Mouse (Mus musculus) heart, postnatal 36 days (tissue): ENCODE measurements around the gene Ripk3. TPM values are rescaled to one million over a fixed set of nuclear protein-coding genes. Genes with fewer than 3 reads are reported as not detected.
A peak's percentile ranks its signal among the peaks of the same experiment; 100 is the strongest.

ENCODE experiments used
- DNase-seq, 2 experiments: peaks; one replicate each; pipeline ENCODE4 v3.0.0; 2021 to 2022
- intact Hi-C: fragments of 180-260 bp; cut with DNase I; formaldehyde crosslinking; loops from one replicate; pipeline ENCODE4 v1.15.1; 2025
- total RNA-seq, 2 experiments: library from RNA; stranded (reverse); gene quantifications; 2 replicates each; pipeline ENCODE4 v1.2.3; 2021

Gene Ripk3
- total RNA-seq, 2 experiments from 2014 or later, result 3.0 to 5.1 TPM

GRCm38 (mm10) chr14:55814885-55815284 lies 26.2 kb upstream of the Ripk3 start:
- intact Hi-C loops, result no loop called here
- peak; percentile 48 to 63 for DNase-seq

GRCm38 (mm10) chr14:55795380-55796163 lies 6.9 kb upstream of the Ripk3 start:
- intact Hi-C loops, result no loop called here
- no peak for DNase-seq

GRCm38 (mm10) chr14:55793946-55794345 lies 5.3 kb upstream of the Ripk3 start:
- intact Hi-C loops, result no loop called here
- no peak for DNase-seq

GRCm38 (mm10) chr14:55793461-55793860 lies 4.8 kb upstream of the Ripk3 start:
- intact Hi-C loops, result no loop called here
- no peak for DNase-seq

GRCm38 (mm10) chr14:55787731-55788130 lies 934 bp downstream of the Ripk3 start:
- intact Hi-C loops, result no loop called here
- no peak for DNase-seq

GRCm38 (mm10) chr14:55785195-55785594 lies 3.5 kb downstream of the Ripk3 start:
- intact Hi-C loops, result no loop called here
- peak in 1 of 2 experiments; percentile 2 for DNase-seq

GRCm38 (mm10) chr14:55783958-55784235 lies 4.8 kb downstream of the Ripk3 start, which contains the start of gene Adcy4:
Adcy4 (minus strand) TSS chr14:55784095.
- DNase-seq, result peak; percentile 41 to 49
- intact Hi-C loops, result no loop called here

GRCm38 (mm10) chr14:55783171-55783957 lies 5.3 kb downstream of the Ripk3 start:
- peak; percentile 45 to 59 for DNase-seq
- intact Hi-C loops, result no loop called here

GRCm38 (mm10) chr14:55782361-55782960 lies 6.2 kb downstream of the Ripk3 start:
- intact Hi-C loops, result no loop called here
- peak in 1 of 2 experiments; percentile 4 for DNase-seq

- intact Hi-C loops, result loop anchor here (1.0 to 2.0 kb wide), 3 partner anchors 42 to 137 kb away; partner anchors contain the start of gene Nfatc4
These were observed 7.4 kb downstream of the Ripk3 start for GRCm38 (mm10) chr14:55781310-55781709.

GRCm38 (mm10) chr14:55780736-55781135 lies 7.9 kb downstream of the Ripk3 start:
- DNase-seq, result no peak
- intact Hi-C loops, result loop anchor here (1.0 to 2.0 kb wide), 3 partner anchors 43 to 138 kb away; partner anchors contain the start of gene Nfatc4

More at GRCm38 (mm10) chr14:55781310-55781709, 7.4 kb downstream of the Ripk3 start:
- peak; percentile 64 to 66 for DNase-seq

GRCm38 (mm10) chr14:55779656-55780055 lies 9.0 kb downstream of the Ripk3 start:
- no peak for DNase-seq
- intact Hi-C loops, result loop anchor here (2.0 kb wide), 3 partner anchors 15 to 139 kb away; partner anchors contain the start of gene Ltb4r1

GRCm38 (mm10) chr14:55778686-55779085 lies 10.0 kb downstream of the Ripk3 start:
- DNase-seq, result no peak
- intact Hi-C loops, result loop anchor here (2.0 kb wide), 1 partner anchor 14 kb away; the partner anchor contains the start of gene Ltb4r1

GRCm38 (mm10) chr14:55777806-55778205 lies 10.9 kb downstream of the Ripk3 start:
- intact Hi-C loops, result loop anchor here (2.0 kb wide), 1 partner anchor 13 kb away; the partner anchor contains the start of gene Ltb4r1
- DNase-seq, result no peak

- intact Hi-C loops, result no loop called here
- no peak for DNase-seq
These were observed 11.5 kb downstream of the Ripk3 start for GRCm38 (mm10) chr14:55777176-55777575.

GRCm38 (mm10) chr14:55776711-55777110 lies 12.0 kb downstream of the Ripk3 start:
- no peak for DNase-seq
- intact Hi-C loops, result no loop called here

GRCm38 (mm10) chr14:55769087-55769703 lies 19.5 kb downstream of the Ripk3 start:
- intact Hi-C loops, result loop anchor here (5.0 kb wide), 1 partner anchor 148 kb away; no protein-coding TSS in a partner anchor
- DNase-seq, result no peak

- intact Hi-C loops, result loop anchor here (5.0 kb wide), 1 partner anchor 149 kb away; no protein-coding TSS in a partner anchor
- no peak for DNase-seq
These were observed 20.1 kb downstream of the Ripk3 start for GRCm38 (mm10) chr14:55768555-55768954.

GRCm38 (mm10) chr14:55767519-55768414 lies 20.9 kb downstream of the Ripk3 start:
- intact Hi-C loops, result loop anchor here (5.0 kb wide), 1 partner anchor 150 kb away; no protein-coding TSS in a partner anchor
- peak; percentile 57 to 63 for DNase-seq
